ENCODE assay signal across 7 mouse cellular contexts in genomic region chr19:28011718-28012499, GRCm38 (mm10). TPM values are rescaled to one million over a fixed set of nuclear protein-coding genes. Genes with fewer than 3 reads are reported as not detected.
DNase-seq lines count a peak whose midpoint lies in the region; ATAC-seq lines count a peak whose summit lies in the region.

No protein-coding gene starts in this region.

- H3K4me1 ChIP-seq in hindbrain, embryonic 12.5 days, result peaks cover 8% of the 10 kb centered on the region; the same call in 1 of the 2 replicates

- no peaks in the 10 kb centered on the region for H3K27me3 ChIP-seq in hindbrain, embryonic 12.5 days

- peak overlapping the region; percentile 100 for H3K27ac ChIP-seq in hindbrain, embryonic 12.5 days

- H3K4me3 ChIP-seq in hindbrain, embryonic 12.5 days, result peak overlapping the region; percentile 92

- H3K9me3 ChIP-seq in hindbrain, embryonic 12.5 days (replicated peaks), result no peaks in the 10 kb centered on the region

- H3K36me3 ChIP-seq in hindbrain, embryonic 12.5 days, result no peaks in the 10 kb centered on the region

- DNase-seq in adrenal gland, adult (ENCODE audit: inconsistent age in 2 of 2, low spot score in 1 of 2), result peak; percentile 84 to 97
- peak; percentile 85 for DNase-seq in cerebellum, adult 9-10 months
- peak; percentile 28 to 66 for DNase-seq in frontal cortex, adult 2 months (ENCODE audit: extremely low spot score in 1 of 2, low spot score in 1 of 2)
- peak; percentile 48 to 85 for DNase-seq in layer of hippocampus, postnatal 25 days (ENCODE audit: extremely low spot score in 1 of 2, low spot score in 1 of 2)
- DNase-seq in lung, postnatal 10 days, result peak; percentile 72
- peak; percentile 48 to 80 for DNase-seq in right cerebral cortex, postnatal 10 days (ENCODE audit: low spot score in 2 of 2)

- H3K9ac ChIP-seq in hindbrain, embryonic 12.5 days, result peak overlapping the region; percentile 86

- ATAC-seq in hindbrain, embryonic 12.5 days (ENCODE audit: low FRiP score), result peak; percentile 74

- peak overlapping the region; percentile 64 for H3K4me2 ChIP-seq in hindbrain, embryonic 12.5 days (replicated peaks)

- WGBS in hindbrain, embryonic 12.5 days, result 1% methylated on average over 52 of the region's 52 CpGs

RNA-seq across cellular contexts. Expression of gene Rfx3, which starts 0.9 kb away (rescaled TPM):
- polyA plus RNA-seq in frontal cortex, adult 2 months (2012; rRNA removed), result 14.6 and 19.5 TPM in 2 replicates
- polyA plus RNA-seq in hindbrain, embryonic 12.5 days (2016; fragmentation: Nextera tagmentation; extraction: Ambion mirVana), result 28.5 and 29.3 TPM in 2 replicates
- total RNA-seq in layer of hippocampus, postnatal 25 days (2021), result 100 to 1,000 TPM; 111 to 138 TPM

Comparison
In these comparisons a context has a peak if more than half of its experiments do, and no peak if none do; other contexts are left out.
1. Peak in every context shown above with its lines: DNase-seq, ATAC-seq, H3K4me3 ChIP-seq and H3K27ac ChIP-seq.